Mouse (Mus musculus): ENCODE measurements around the gene Prom1.
"Not testable (repeated sequence)": the region's sequence is repeated elsewhere in the genome, so short reads cannot be mapped to it uniquely, and the experiment has no call there.

Gene Prom1

DNA sequence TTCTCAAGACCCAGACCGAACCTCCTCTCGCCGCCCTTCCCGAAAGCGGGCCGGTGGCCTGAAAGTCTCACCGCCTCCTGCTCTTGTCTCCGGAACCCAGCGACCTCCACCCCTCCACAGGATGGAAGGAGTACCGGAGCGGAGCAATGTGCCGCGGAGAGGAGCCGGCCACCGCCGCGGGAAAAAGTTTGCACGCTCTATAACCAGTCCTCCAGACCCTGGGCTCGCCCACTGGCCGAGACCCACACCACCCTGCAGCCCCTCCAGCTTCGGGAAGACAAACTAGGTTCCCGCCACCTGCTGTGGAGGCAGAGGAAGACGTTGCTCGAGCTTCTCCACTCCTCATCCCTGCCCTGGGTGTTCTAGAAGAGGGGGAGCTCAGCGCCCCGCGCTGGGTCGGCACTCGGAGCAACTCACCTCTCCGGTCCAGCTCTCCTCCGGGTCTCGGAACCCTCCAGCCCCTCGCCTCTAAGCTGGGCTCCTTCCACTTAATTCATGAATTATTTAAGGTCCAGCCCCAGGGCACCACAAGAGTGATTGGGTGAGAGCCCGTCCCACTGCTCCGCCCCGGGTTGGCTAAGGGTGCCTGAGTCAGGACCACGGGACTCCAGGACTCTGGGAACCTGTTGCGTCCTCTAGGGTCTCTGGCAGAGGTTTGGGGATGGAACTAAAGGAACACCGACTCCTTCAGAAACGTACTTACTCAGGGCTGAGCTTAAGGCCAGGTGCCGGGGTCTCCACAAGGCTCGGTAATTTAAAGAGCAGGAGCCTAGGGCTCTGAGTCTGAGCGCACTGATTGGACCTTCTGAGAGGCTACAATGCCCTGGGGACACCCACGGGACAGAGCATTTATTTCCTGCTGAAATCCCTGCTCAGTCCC, at the start of gene Prom1:
Gene Prom1 (minus strand): TSS at position 802 of the 880 bp plus-strand sequence.
- peak; percentile 72 for DNase-seq

DNA sequence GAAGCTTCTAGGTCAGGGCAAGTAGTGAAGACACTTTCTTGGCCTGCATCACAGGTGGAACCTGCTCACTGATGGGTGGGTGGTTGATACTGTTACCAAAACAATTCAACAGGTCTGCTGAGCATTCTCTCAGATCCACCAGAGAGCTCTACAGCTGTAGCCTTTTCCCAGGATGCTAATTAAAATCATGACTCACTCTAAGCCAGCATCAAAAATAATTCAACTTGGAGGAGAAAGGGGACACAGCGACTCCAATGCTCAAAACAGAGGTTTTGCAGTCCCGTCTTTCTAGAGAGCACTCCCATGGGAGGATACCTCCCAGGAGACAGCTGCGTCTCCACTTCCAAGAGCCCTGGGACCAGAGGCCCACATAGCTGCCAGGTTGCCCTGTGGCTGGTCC, 45.9 kb upstream of the Prom1 start:
- DNase-seq = no peak

DNA sequence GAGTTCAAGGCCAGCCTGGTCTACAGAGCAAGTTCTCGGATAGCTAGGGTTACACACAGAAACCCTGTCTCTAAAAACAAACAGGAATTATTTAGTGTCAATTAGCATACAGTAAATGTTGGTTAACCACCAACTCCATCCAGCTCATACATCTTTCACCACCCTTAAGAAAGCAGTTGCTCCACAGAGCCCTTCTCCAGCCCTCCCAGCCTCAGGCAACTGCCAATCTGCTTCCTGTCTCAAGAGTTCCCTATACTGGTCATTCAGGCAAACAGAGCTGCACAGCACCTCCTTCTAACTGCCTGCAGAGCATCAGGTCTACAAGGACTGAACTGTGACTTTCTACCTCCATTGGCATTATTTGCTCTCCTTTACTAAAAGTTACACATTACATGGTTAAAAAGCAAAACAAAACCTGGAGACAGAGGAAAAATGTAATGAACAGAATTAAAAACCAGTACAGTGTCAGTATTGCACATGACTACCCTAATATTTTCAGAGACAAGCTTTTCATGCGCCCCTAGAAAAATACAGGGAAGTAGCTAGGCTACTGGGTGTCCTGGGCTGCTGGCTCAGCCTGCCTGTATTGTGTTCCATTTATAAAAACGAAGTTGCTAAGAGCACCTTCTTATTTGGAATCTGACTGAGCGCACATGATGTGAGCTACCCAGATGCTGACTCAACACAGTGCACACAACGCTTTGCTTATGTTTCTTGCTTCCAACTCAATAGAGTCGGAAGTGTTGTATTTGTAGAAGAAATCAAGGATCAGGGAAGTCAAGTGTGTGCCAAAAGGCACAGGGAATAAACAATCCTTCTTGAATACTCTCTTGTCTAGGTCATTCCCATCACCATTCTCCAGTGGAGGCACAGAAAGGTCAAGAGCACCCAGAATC, 44.9 kb upstream of the Prom1 start:
- no peak for DNase-seq

DNA sequence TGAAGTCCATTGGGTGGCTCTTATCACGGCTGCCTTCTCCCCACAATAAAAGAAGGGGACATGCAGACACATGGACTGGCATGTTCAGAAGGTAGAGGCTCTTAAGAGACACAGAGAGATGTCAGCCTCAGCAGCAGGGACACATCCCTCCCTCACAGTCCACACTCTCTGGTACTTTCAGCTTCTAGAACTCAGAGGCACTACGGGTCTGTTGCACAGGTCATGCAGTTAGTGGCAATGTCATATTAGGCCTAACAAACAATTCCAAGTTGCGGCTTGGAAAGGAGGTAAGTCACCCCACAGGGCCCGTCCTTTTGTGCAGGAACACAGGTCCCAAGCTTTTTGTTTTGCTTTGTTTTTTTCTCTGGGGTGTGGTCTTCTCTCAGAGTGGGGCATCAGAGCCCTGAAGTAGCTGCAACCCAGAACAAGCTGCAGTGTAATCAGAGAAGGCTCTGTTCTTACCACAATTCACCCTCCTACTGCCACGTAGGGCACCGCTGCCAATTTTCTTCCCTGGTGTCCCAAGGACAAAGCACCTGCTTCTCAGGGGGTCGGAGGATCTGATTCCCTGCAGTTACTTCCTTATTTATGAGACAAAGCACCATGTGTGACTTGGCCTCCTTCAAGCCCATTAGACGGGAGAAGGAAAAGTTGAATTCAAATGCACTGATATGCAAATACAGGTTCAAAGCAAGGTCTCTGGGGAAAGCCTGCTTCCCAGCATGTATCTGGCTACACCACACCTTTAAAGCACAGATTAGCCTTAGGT, 41.8 kb upstream of the Prom1 start:
- DNase-seq = no peak

DNA sequence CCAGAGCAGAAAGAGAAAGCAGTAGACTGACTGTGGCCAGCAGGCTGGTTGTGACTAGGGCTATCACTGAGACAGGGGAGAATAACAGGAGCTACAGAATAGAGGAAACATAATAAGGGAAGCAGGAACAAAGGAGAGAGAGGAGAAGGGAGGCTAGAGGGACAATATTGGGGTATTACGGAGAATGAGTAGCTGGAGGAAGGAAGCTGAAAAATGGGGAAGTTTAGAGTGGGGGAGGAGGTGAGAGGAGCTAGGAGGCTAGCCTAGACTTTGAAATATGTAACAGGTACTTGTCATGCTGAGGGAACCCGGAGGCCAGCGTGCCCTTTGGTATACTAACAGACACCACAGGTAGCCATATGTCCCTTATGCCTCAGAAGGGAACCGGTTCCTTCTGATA, 25.7 kb upstream of the Prom1 start:
- no peak for DNase-seq

DNA sequence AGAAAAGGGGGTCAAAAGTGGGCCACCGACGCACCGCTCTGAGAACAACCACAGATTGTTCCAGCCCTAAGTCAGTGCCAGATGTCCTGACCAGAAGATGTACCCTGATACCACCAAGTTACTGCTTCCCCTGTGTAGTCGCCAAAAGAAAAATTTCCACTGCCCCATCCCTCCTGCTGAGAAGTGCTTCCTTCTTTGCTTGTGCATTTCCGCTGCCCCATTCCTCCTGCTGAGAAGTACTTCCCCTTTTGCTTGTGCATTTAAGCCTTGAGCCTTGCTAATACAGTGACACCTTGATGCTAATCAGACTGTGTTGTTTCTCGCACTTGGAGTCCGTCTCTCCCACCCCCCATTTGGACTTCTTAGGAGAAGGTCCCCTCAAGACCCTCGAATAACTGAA, 24.7 kb upstream of the Prom1 start:
- not testable (repeated sequence) for DNase-seq

DNA sequence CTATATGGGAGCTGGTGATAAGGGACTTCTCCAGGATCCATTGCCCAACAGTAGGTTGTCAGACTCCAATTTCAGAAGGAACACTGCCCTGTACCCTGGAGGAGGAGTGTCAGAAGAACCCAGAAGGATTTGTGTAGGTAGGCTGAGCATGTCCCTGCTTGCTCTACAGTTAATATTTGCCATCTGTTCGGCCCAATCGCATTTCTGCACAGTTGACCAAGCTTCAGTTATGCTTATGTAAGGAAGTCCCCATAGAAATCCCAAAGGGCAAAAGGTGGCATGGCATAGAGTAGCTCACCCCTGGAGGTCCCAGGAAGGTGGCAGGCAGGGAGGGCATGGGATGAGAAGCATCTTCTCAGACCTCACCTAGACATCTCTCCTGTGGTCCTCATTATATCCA, 19.6 kb upstream of the Prom1 start:
- no peak for DNase-seq

DNA sequence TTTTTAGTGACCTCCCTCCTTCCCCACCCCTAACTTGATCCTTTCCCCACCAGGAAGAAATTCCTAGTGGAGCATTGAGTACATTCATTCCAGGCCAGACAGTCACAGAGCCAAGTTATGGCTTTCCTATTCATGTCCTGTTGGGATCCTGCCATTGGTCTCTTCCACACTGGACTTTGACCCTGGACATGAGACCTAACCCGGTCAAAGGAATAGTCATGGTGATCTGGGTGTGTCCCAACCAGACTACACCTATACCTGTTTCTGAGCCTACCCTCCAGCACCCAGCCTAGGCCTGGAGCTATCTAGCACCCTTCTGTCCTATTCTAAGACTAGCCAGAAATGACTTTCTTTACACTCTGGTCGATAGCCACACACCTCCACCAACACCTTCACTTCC, 11.3 kb upstream of the Prom1 start:
- DNase-seq = peak; percentile 60

DNA sequence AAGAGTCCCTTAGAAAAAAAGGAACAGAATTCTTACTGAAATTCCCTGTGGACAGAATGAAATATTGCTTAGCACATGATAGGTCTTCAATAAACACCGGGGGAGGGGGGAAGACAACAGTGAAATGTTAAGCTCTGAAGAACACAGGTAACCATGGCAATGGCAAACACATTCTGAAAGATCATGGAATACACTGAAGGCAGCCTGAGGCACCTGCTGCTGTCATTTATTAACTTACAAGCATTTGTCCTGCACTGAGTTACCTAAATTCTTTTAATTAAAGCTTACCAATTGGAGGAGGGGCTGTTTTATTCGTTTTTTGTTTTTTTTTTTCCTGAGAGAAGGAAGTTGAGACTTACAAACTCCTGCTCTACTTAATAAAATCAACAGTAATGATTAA, 7.3 kb upstream of the Prom1 start:
- peak; percentile 74 for DNase-seq

DNA sequence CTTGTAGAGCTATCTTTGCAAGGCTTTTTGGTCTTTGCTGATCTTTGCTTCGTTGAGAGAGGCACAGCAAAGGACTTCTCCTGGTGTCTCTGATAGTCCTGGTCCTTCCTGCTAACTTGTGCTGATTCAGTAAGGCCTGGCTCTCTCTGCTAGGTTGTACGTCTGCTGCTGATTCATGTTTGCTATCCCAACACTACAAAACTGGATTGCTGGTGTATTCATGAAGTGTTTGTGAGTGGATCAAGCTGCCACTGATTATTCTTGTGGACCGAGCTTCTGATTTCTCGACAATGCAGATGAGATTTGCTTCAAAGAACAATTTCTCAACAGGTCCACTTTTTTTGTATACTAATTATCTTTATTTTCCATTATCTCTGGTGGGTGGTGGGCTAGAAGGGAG, 6.3 kb upstream of the Prom1 start:
- DNase-seq = no peak

DNA sequence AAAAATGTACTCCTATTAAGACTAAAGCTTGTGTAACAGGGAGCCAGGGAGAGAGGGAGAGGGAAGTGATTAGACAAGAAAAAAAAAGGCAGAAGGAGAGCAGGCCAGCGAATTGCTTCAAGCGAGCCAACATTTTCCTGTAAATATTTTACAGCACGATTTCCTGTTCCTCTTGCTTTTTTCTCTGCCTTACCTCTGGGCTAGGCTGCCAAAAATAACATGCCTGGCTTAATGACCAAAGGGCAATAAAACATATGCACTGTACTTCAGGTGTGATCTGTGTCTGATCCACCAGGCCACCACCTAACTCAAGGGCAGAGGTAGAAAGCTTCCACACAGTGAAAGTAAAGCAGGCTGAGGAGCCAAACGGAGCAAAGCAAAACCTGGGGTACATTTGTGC, 3.4 kb upstream of the Prom1 start:
- DNase-seq = peak; percentile 85

DNA sequence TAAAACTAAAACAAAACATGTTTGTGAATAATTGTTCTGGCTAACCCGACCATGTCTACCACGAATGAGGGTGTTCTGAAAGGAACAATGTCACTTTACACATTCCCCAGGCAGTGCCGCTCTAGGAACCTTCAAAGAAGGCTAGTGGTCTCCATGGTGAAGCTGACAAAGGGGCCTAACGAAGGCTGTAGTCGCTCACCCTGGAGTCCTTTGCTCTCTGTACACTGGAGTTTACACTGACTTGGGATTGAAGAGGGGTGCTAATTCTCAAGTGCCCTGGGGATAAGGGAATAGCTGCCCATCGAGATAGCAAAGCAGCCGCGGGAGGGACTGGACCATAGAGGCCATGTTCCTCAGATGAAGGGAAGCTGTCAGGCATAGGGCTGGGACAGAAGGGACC, 2.9 kb upstream of the Prom1 start:
- no peak for DNase-seq

DNA sequence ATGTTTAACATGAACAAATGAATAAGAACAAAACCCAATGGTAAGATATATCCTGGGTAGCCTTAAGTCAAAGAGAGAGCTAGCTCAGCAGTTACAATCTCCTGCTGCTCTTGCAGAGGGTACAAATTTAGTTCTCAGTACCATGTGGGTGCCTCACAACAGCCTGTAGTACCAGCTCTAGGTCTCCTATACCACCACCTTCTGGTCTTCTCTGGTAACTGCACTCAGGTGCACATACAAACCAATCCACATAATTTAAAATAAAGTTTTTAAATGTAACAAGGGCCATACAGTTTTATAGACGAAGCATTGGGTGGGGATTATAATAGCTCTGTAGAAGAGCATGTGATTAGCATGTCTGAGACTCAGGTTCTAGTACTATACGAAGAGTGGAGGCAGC, 2.3 kb upstream of the Prom1 start:
- peak; percentile 44 for DNase-seq

DNA sequence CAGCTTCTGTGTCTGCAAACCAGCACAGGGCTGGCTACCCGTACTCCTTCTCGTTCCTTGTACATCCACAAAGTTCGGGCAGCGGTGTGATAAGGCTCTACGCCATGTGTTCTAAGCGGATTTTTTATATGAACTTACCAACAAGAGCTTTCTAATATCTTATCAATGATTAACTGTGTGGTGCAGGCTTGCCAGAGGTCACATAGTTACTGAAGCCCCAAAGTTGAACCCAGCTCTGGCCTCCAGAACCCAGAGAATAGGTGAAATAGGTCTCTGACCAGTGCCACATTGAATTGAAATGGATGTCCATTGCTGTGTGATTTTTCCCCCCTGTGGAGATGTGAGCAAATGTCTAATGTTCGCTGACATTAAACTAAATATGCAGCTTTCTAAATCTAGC, 1.3 kb upstream of the Prom1 start:
- DNase-seq = peak; percentile 81

DNA sequence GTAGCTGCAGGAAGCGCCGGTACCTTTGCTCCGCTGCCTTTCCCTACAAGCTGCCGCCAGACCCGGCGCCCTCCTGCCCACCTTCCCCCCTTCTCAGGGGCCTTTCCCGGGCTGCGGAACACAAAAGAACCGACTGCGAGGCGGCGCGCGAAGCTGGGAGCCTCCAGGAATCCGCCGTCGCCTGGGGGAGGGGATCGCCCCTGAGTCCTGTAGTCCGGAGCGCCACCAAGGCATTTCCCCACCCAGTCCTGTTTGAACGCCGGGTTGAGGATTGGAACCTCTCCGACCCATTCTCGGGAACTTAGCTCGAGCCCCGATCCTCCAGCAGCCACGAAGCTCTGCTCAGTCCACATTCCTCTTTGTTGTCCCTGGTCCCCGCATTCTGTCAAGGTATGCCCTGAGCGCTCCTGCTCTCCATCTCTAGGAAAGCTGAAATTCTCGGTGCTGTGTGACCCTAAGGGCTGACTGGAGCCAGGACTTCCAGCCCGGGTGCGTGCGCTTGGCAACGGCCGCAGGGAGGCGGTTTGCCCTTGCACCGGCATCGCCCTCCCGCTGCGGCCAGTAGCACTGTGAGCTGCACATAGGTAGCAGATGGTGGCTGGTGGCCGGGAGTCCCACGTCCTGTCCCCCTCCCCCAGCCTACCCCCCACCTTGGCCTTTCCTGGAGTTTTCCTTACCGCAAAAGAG, 1.1 kb downstream of the Prom1 start:
- DNase-seq = peak; percentile 58

DNA sequence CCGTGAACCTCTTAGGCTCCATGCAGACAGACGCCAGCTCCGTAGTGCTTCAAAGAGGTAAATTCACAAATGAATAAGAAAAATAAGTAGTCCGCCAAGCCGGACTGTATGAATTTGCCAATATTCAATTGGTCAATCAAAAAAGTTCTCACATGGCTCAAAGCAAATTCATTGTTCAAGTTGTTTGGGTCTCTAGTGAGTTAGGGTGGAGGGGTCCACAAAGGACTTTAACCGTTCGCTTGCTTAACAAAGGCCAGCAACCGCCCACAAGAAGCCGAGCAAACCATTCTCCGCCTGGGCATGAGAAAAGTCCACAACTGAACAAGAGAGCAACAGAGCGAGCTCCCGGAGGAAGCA, 1.7 kb downstream of the Prom1 start:
- DNase-seq = no peak

DNA sequence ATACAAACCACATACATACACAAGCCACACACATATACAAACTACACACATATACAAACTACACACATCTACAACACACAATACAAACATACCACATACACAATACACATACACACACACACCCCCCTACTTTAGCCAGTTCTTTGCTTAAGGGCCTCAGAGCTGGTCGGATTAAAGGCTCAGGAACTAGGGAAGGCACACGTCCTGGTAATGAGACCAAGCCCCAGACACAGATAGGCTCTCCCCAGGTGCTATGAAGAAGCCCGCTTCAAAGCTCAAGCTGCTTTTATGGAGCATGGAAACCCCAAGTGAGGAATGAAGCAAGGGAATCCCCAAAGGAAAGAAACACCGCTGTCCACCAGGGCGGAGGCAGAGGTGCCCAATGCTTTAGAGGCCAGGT, 4.8 kb downstream of the Prom1 start:
- DNase-seq = no peak

DNA sequence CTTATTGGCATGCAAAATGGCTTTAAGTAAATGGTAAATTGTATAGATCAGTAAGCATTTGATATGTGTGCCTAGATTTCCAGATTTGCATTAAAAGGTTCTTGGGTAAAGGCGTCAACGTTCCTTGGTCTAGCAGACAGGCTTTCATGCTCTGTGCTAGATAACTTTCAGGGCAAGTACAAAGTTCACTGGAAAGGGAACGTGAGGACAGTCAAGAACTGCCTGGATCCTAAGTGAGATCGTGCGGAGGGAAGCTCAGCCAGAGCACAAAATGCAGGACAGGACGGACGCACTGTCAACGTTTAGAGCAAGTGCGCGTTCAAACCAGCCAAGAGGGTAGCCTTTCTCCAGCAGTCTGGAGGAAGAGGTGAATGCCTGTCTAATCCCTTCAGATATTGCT, 5.7 kb downstream of the Prom1 start:
- peak; percentile 56 for DNase-seq

DNA sequence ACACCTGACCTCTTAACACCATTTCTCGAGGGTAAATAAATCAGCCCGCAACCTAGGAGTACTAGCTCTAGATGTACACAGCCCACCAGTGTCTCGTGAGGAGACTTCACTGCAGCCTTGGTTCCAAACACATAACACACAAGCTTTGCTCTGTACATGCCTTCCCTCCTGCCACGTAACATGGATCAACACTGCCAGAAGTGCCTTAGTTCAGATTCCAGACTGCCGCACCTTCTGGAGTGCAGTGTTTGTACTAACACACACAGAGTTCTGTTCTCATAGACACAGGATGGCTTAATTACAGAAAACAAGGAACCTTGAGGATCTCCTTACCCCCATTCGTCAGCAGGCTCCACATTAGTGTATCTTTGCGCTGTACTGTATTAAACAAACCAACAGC, 6.1 kb downstream of the Prom1 start:
- no peak for DNase-seq

DNA sequence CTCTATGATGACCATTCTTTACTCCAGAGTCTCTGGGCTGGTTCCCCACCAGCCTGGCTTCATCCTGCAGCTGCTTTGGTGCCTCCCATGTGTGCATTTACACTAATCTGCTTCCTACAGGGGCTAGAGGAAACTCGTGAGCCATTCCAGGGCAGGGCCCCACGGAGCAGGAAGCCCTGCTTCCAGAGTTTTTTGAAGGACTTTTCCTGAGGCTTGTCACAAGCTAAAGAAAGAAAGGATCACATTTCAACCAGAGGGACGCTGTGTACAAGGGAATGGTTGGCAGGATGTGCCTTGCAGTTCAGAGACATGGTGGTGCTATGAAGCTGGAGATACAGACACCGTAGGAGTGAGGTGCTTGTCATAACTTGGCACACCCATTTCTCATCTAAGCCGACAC, 14.8 kb downstream of the Prom1 start:
- no peak for DNase-seq

DNA sequence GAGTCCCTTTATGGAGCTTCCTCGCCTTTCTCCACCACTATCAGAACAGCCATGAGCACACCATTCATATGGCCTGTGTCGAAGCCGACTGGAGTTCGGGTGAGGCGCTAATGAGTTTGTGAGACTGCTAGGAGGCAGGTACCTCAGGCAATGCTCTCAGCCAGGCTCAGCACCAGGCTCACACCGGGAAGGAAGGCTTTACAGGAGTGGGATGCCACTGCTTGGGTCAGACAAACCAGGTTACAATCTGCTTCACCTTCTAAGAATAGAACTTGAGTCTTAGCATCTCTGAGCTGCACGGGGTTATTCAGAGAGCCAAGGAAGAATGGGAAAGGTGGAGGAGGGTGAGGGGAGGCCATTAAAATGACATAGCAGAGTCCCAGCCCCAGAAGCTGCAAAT, 16.0 kb downstream of the Prom1 start:
- no peak for DNase-seq

DNA sequence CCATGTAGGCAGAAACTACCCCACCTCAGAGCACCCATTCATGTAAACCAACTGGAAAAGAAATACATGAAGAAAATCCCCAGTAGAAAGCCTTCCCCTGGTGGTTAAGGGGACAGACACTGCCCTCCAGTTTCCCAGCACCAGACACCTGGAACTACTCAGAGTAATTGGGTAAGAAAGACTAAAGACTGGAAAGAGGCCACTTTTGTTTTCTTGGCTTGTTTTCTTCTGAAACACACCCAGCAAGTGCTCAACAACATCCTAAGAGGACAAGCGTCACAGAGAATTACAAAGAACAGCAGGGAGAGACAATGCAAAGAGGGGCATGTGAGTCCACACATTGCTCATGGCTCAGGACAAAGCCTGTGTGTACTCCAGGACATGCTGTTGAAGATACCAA, 20.7 kb downstream of the Prom1 start:
- DNase-seq = no peak

Data from kidney, adult 9 months (tissue).